Mouse (Mus musculus) adrenal gland (tissue): ENCODE results near the gene Hist1h3h.
"Not testable (repeated sequence)": the region's sequence is repeated elsewhere in the genome, so short reads cannot be mapped to it uniquely, and the experiment has no call there.

ENCODE experiments used
- intact Hi-C: fragments of 180-260 bp; cut with DNase I; formaldehyde crosslinking; loops from one replicate; pipeline ENCODE4 v1.15.1; 2025
- long read RNA-seq, 2 experiments: library from polyadenylated mRNA; unstranded; transcript quantifications; one replicate each; pipeline ENCODE4 v2.0.0; 2020; ENCODE audit warnings: borderline replicate concordance in 1 of 2; ENCODE audit not compliant: insufficient replicate concordance in 1 of 2

Hist1h3h gene
- long read RNA-seq, experiment 1 = 0 reads
- long read RNA-seq, experiment 2 = 0 reads

GRCm38 (mm10) chr13:21717397-21718357 lies at the start of gene Hist1h3h:
TSS of gene Hist1h3h (plus strand) at chr13:21717659.
- intact Hi-C loops = loop anchor here (10.0 kb wide), 1 partner anchor 1717 kb away; no protein-coding TSS in a partner anchor

- intact Hi-C loops = no loop called here
Measured at GRCm38 (mm10) chr13:21677305-21677704, 40.2 kb upstream of the Hist1h3h start, which contains the start of gene Olfr1360. TSS of gene Olfr1360 (minus strand) at chr13:21677405.

- intact Hi-C loops = no loop called here
Measured at GRCm38 (mm10) chr13:21697811-21698210, 19.6 kb upstream of the Hist1h3h start, which contains the start of gene Olfr1359. TSS of gene Olfr1359 (plus strand) at chr13:21698111.

- intact Hi-C loops = no loop called here
Measured at GRCm38 (mm10) chr13:21706669-21707068, 10.8 kb upstream of the Hist1h3h start.

GRCm38 (mm10) chr13:21710031-21710711 lies 7.3 kb upstream of the Hist1h3h start:
- intact Hi-C loops = loop anchor here (5.0 to 10.0 kb wide), 4 partner anchors 317 to 1725 kb away; no protein-coding TSS in a partner anchor

GRCm38 (mm10) chr13:21710821-21711525 lies 6.5 kb upstream of the Hist1h3h start:
- intact Hi-C loops = loop anchor here (5.0 to 10.0 kb wide), 4 partner anchors 316 to 1724 kb away; no protein-coding TSS in a partner anchor

- intact Hi-C loops = loop anchor here (2.0 to 10.0 kb wide), 5 partner anchors 19 to 1723 kb away; no protein-coding TSS in a partner anchor
Measured at GRCm38 (mm10) chr13:21711698-21712097, 5.8 kb upstream of the Hist1h3h start.

GRCm38 (mm10) chr13:21714725-21715124 lies 2.7 kb upstream of the Hist1h3h start:
- intact Hi-C loops = loop anchor here (5.0 to 10.0 kb wide), 4 partner anchors 313 to 1720 kb away; no protein-coding TSS in a partner anchor

- intact Hi-C loops = loop anchor here (10.0 kb wide), 1 partner anchor 1720 kb away; no protein-coding TSS in a partner anchor
Measured at GRCm38 (mm10) chr13:21715131-21715863, 2.2 kb upstream of the Hist1h3h start.

- intact Hi-C loops = loop anchor here (10.0 kb wide), 1 partner anchor 1719 kb away; no protein-coding TSS in a partner anchor
Measured at GRCm38 (mm10) chr13:21715864-21716539, 1.5 kb upstream of the Hist1h3h start, which contains the start of the genes Hist1h2bl and Hist1h2ai. TSS of gene Hist1h2bl (minus strand) at chr13:21716143. TSS of gene Hist1h2ai (plus strand) at chr13:21716422.

GRCm38 (mm10) chr13:21716540-21717391 lies 693 bp upstream of the Hist1h3h start:
- intact Hi-C loops = loop anchor here (10.0 kb wide), 1 partner anchor 1718 kb away; no protein-coding TSS in a partner anchor

GRCm38 (mm10) chr13:21718381-21719080 lies 1.1 kb downstream of the Hist1h3h start:
- intact Hi-C loops = loop anchor here (10.0 kb wide), 1 partner anchor 1716 kb away; no protein-coding TSS in a partner anchor

GRCm38 (mm10) chr13:21721107-21721756 lies 3.8 kb downstream of the Hist1h3h start:
- intact Hi-C loops = not testable (repeated sequence)

- intact Hi-C loops = not testable (repeated sequence)
Measured at GRCm38 (mm10) chr13:21721757-21722372, 4.4 kb downstream of the Hist1h3h start, which contains the start of gene Hist1h2bm. TSS of gene Hist1h2bm (plus strand) at chr13:21722044.

GRCm38 (mm10) chr13:21722373-21722925 lies 5.0 kb downstream of the Hist1h3h start:
- intact Hi-C loops = no loop called here
